Mouse (Mus musculus) forebrain, embryonic 11.5 days (tissue): ENCODE measurements around the gene Ubald2. TPM values are rescaled to one million over a fixed set of nuclear protein-coding genes. Genes with fewer than 3 reads are reported as not detected.

ENCODE experiments used
- ATAC-seq: fragments of 200-750 bp; cut with Nextera tagmentation; replicated peaks from 2 replicates; pipeline ENCODE4 v1.8.0; 2017; ENCODE audit warnings: moderate TSS enrichment; ENCODE audit not compliant: low FRiP score
- DNase-seq: peaks from one replicate; pipeline ENCODE4 v3.0.0-alpha.2; 2017; ENCODE audit warnings: low spot score
- H3K27ac ChIP-seq: fragments of 300-500 bp; sonication (generic); 2 replicates; pipeline ENCODE4 v1.5.1; 2014; ENCODE audit warnings: low read depth, low read length
- H3K27me3 ChIP-seq: fragments of 300-500 bp; sonication (generic); 2 replicates; pipeline ENCODE4 v1.6.1; 2014; ENCODE audit warnings: mild to moderate bottlenecking, low read length, mixed read lengths; ENCODE audit not compliant: control insufficient read depth, insufficient read depth
- H3K36me3 ChIP-seq: fragments of 300-500 bp; sonication (generic); 2 replicates; pipeline ENCODE4 v1.6.1; 2014; ENCODE audit warnings: mild to moderate bottlenecking, low read length, moderate library complexity, mixed read lengths; ENCODE audit not compliant: control insufficient read depth, insufficient read depth
- H3K4me1 ChIP-seq: fragments of 300-500 bp; sonication (generic); replicated peaks from 2 replicates; pipeline ENCODE4 v1.6.1; 2014; ENCODE audit warnings: low read length, mixed read lengths; ENCODE audit not compliant: control insufficient read depth, insufficient read depth
- H3K4me2 ChIP-seq: fragments of 300-500 bp; sonication (generic); 2 replicates; pipeline ENCODE4 v1.6.1; 2014; ENCODE audit warnings: low read depth, mild to moderate bottlenecking, low read length, moderate library complexity, mixed read lengths; ENCODE audit not compliant: severe bottlenecking
- H3K4me3 ChIP-seq: fragments of 300-500 bp; sonication (generic); 2 replicates; pipeline ENCODE4 v1.5.1; 2014; ENCODE audit warnings: low read depth, low read length
- H3K9ac ChIP-seq: fragments of 300-500 bp; sonication (generic); 2 replicates; pipeline ENCODE4 v1.6.1; 2014; ENCODE audit warnings: low read length
- H3K9me3 ChIP-seq: fragments of 300-500 bp; sonication (generic); 2 replicates; pipeline ENCODE4 v1.6.1; 2016; ENCODE audit warnings: low read length, mixed read lengths; ENCODE audit not compliant: control insufficient read depth
- WGBS: fragments of 180-500 bp; shearing (Covaris S2); extraction: QIAGEN DNeasy Blood & Tissue Kit; methylation state at CpG from one replicate; pipeline ENCODE4 v1.1.7; 2014; 5-methylcytosine and 5-hydroxymethylcytosine counted together
- polyA plus RNA-seq: library from polyadenylated mRNA; unstranded; fragments of >200 nt; fragmentation: Nextera tagmentation; extraction: Ambion mirVana; gene quantifications from 2 replicates; pipeline ENCODE4 v1.2.1, GENCODE M21; 2014

Gene Ubald2
- polyA plus RNA-seq, 1 experiment from 2014 or later: 80.2 TPM

GRCm38 (mm10) chr11:116434967-116435752 lies 1.3 kb downstream of the Ubald2 start:
- ATAC-seq (no peak), DNase-seq (no peak)
- Histone ChIP-seq H3K4me1 (peaks cover 7% of the 10 kb centered on the region; the same call in 1 of the 2 replicates), H3K27me3 (peaks cover 3% of the 10 kb centered on the region; the same call in 1 of the 2 replicates), H3K9me3 (no peaks in the 10 kb centered on the region), H3K9ac (peak overlapping the region; percentile 96), H3K27ac (peak overlapping the region; percentile 84), H3K4me2 (peak overlapping the region; percentile 84), H3K36me3 (peaks cover 6% of the 10 kb centered on the region; the same call in 1 of the 2 replicates), H3K4me3 (peak overlapping the region; percentile 93)
- 51% methylated on average over 12 of the region's 12 CpGs for WGBS

- no peaks in the 10 kb centered on the region for H3K9me3 ChIP-seq
- H3K9ac ChIP-seq: peak overlapping the region; percentile 35
- no peak overlapping the region for H3K27ac ChIP-seq
- peaks cover 6% of the 10 kb centered on the region; the same call in 1 of the 2 replicates for H3K36me3 ChIP-seq
- H3K27me3 ChIP-seq: peaks cover 3% of the 10 kb centered on the region; the same call in 1 of the 2 replicates
- ATAC-seq (no peak), DNase-seq (no peak)
- peak overlapping the region; percentile 93; the same call in 1 of the 2 replicates for H3K4me3 ChIP-seq
- WGBS: 88% methylated on average over 5 of the region's 5 CpGs
- H3K4me1 ChIP-seq: peaks cover 7% of the 10 kb centered on the region; the same call in 1 of the 2 replicates
- peak overlapping the region; percentile 84; the same call in 1 of the 2 replicates for H3K4me2 ChIP-seq
These were observed 2.3 kb downstream of the Ubald2 start for GRCm38 (mm10) chr11:116435992-116436724.

GRCm38 (mm10) chr11:116436725-116437331 lies 2.9 kb downstream of the Ubald2 start:
- ATAC-seq (no peak), DNase-seq (no peak)
- Histone ChIP-seq H3K9me3 (no peaks in the 10 kb centered on the region), H3K4me1 (peaks cover 7% of the 10 kb centered on the region; the same call in 1 of the 2 replicates), H3K4me3 (no peak overlapping the region), H3K27me3 (no peaks in the 10 kb centered on the region), H3K9ac (peak overlapping the region; percentile 35), H3K27ac (0 out of 2 replicates have a peak overlapping the region, but pooled peaks have one; percentile 6), H3K4me2 (no peak overlapping the region), H3K36me3 (peaks cover 6% of the 10 kb centered on the region; the same call in 1 of the 2 replicates)
- 76% methylated on average over 4 of the region's 4 CpGs for WGBS

- 86% methylated on average over 11 of the region's 11 CpGs for WGBS
- H3K36me3 ChIP-seq: peaks cover 6% of the 10 kb centered on the region; the same call in 1 of the 2 replicates
- no peak overlapping the region for H3K4me2 ChIP-seq
- H3K27ac ChIP-seq: no peak overlapping the region
- H3K27me3 ChIP-seq: no peaks in the 10 kb centered on the region
- H3K4me1 ChIP-seq: peaks cover 7% of the 10 kb centered on the region; the same call in 1 of the 2 replicates
- no peaks in the 10 kb centered on the region for H3K9me3 ChIP-seq
- ATAC-seq (no peak), DNase-seq (no peak)
- H3K4me3 ChIP-seq: no peak overlapping the region
- H3K9ac ChIP-seq: no peak overlapping the region
These were observed 3.6 kb downstream of the Ubald2 start for GRCm38 (mm10) chr11:116437541-116437940.

GRCm38 (mm10) chr11:116439269-116440240 lies 5.7 kb downstream of the Ubald2 start:
- peaks cover 7% of the 10 kb centered on the region; the same call in 1 of the 2 replicates for H3K4me1 ChIP-seq
- 89% methylated on average over 19 of the region's 19 CpGs for WGBS
- H3K9me3 ChIP-seq: no peaks in the 10 kb centered on the region
- H3K9ac ChIP-seq: no peak overlapping the region
- H3K4me2 ChIP-seq: no peak overlapping the region
- ATAC-seq (no peak), DNase-seq (no peak)
- H3K27ac ChIP-seq: no peak overlapping the region
- no peak overlapping the region for H3K4me3 ChIP-seq
- H3K27me3 ChIP-seq: no peaks in the 10 kb centered on the region
- peaks cover 6% of the 10 kb centered on the region; the same call in 1 of the 2 replicates for H3K36me3 ChIP-seq

- 86% methylated on average over 7 of the region's 7 CpGs for WGBS
- H3K27me3 ChIP-seq: no peaks in the 10 kb centered on the region
- no peaks in the 10 kb centered on the region for H3K9me3 ChIP-seq
- DNase-seq (no peak), ATAC-seq (no peak)
- peaks cover 5% of the 10 kb centered on the region; the same call in 1 of the 2 replicates for H3K4me1 ChIP-seq
- H3K36me3 ChIP-seq: peaks cover 6% of the 10 kb centered on the region; the same call in 1 of the 2 replicates
- H3K27ac ChIP-seq: no peak overlapping the region
- no peak overlapping the region for H3K4me2 ChIP-seq
- H3K9ac ChIP-seq: no peak overlapping the region
- H3K4me3 ChIP-seq: no peak overlapping the region
These were observed 6.6 kb downstream of the Ubald2 start for GRCm38 (mm10) chr11:116440408-116441068.

GRCm38 (mm10) chr11:116442129-116442866 lies 8.4 kb downstream of the Ubald2 start:
- Histone ChIP-seq H3K27ac (no peak overlapping the region), H3K4me2 (no peak overlapping the region), H3K4me3 (no peak overlapping the region), H3K4me1 (0 out of 2 replicates have a peak, but pooled peaks cover 1% of the 10 kb centered on the region), H3K36me3 (peaks cover 6% of the 10 kb centered on the region; the same call in 1 of the 2 replicates), H3K27me3 (peaks cover 7% of the 10 kb centered on the region), H3K9me3 (no peaks in the 10 kb centered on the region), H3K9ac (no peak overlapping the region)
- ATAC-seq (no peak), DNase-seq (no peak)
- 87% methylated on average over 15 of the region's 15 CpGs for WGBS
